Mouse (Mus musculus): ENCODE measurements at regions not wholly inside any gene's neighbourhood (a gene's known extent, or its start where the extent isn't known, plus 50 kb on each side); places are given as distances from the start of the nearest gene placed in this dataset.

- TF ChIP-seq CTCF (IDR thresholded peaks at IDR 0.05; ENCODE audit: low read depth) (no peak), EP300 (IDR thresholded peaks at IDR 0.05; ENCODE audit: low read depth) (no peak)
Measured at GRCm38 (mm10) chr14:114549101-114549500, 542.9 kb upstream of the Gpc5 start.

Measured in liver, postnatal 0 days (tissue).